Mouse (Mus musculus) midbrain, embryonic 10.5 days (tissue): ENCODE measurements at regions not wholly inside any gene's neighbourhood (a gene's known extent, or its start where the extent isn't known, plus 50 kb on each side); places are given as distances from the start of the nearest gene placed in this dataset.

Experiments
- DNase-seq: peaks from one replicate; pipeline ENCODE4 v3.0.0-alpha.2; 2017; ENCODE audit warnings: low spot score
- H3K27ac ChIP-seq: fragments of 300-500 bp; sonication (generic); replicated peaks from 2 replicates; pipeline ENCODE4 v1.5.1; 2016; ENCODE audit warnings: mild to moderate bottlenecking
- H3K27me3 ChIP-seq: fragments of 300-500 bp; sonication (generic); 2 replicates; pipeline ENCODE4 v1.6.1; 2016; ENCODE audit warnings: low read depth, mild to moderate bottlenecking; ENCODE audit not compliant: poor library complexity, severe bottlenecking
- H3K36me3 ChIP-seq: fragments of 300-500 bp; sonication (generic); 2 replicates; pipeline ENCODE4 v1.6.1; 2016; ENCODE audit warnings: mild to moderate bottlenecking, moderate library complexity
- H3K4me1 ChIP-seq: fragments of 300-500 bp; sonication (generic); 2 replicates; pipeline ENCODE4 v1.6.1; 2016
- H3K4me3 ChIP-seq: fragments of 300-500 bp; sonication (generic); 2 replicates; pipeline ENCODE4 v1.5.1; 2016; ENCODE audit warnings: mild to moderate bottlenecking, moderate library complexity
- H3K9me3 ChIP-seq: fragments of 300-500 bp; sonication (generic); replicated peaks from 2 replicates; pipeline ENCODE4 v1.6.1; 2016; ENCODE audit warnings: mild to moderate bottlenecking
- WGBS: fragments of 180-500 bp; shearing (Covaris S2); methylation state at CpG from one replicate; pipeline ENCODE4 v1.1.7; 2016; 5-methylcytosine and 5-hydroxymethylcytosine counted together

DNA sequence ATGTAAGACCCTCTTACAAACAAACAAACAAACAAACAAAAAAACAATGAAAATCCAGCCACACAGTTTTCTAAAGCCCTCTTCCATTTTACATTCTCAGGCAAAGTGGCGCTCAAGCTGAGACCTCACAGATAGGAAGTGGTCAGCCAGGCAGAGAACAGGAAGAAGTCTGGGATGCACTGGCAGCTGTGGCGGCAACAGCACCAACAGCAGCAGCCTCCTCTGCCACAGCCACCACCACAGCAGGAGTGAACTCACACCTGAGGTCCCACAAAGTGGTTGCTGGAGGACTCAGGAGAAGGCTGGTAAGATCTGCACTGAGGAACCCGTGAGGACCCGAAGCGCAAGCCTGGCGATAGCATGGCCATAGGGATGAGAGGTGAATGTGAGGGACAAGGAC is 156.3 kb downstream of the Grm4 start:
- Histone ChIP-seq H3K4me3 (no peak overlapping the region), H3K27me3 (no peaks in the 10 kb centered on the region), H3K27ac (no peak overlapping the region), H3K9me3 (no peaks in the 10 kb centered on the region), H3K4me1 (peaks cover 13% of the 10 kb centered on the region), H3K36me3 (no peaks in the 10 kb centered on the region)
- WGBS, result 94% methylated on average over 6 of the region's 6 CpGs
- no peak for DNase-seq

DNA sequence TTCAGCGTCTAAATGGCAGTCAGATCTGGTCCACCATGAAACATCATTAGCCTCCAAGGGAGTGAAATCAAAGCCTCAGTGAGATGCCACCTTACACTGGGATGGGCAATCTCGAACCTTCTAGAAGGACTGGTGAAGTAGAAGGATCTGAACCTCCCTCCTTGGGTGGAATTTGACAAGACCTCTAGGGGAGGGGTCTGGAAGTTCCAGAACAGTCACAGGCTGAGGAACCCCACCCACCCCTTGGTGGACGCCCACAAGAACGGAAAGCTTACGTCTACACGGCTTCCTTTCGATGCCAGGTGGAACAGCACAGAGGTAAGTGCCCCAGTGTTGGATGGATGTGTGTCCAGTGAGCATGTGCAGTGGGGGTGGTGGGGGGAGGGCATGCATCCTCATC is 156.9 kb downstream of the Grm4 start:
- H3K9me3 ChIP-seq, result no peaks in the 10 kb centered on the region
- H3K4me3 ChIP-seq, result no peak overlapping the region
- no peaks in the 10 kb centered on the region for H3K27me3 ChIP-seq
- no peak for DNase-seq
- H3K4me1 ChIP-seq, result peaks cover 15% of the 10 kb centered on the region
- no peaks in the 10 kb centered on the region for H3K36me3 ChIP-seq
- WGBS, result 91% methylated on average over 7 of the region's 7 CpGs
- no peak overlapping the region for H3K27ac ChIP-seq

DNA sequence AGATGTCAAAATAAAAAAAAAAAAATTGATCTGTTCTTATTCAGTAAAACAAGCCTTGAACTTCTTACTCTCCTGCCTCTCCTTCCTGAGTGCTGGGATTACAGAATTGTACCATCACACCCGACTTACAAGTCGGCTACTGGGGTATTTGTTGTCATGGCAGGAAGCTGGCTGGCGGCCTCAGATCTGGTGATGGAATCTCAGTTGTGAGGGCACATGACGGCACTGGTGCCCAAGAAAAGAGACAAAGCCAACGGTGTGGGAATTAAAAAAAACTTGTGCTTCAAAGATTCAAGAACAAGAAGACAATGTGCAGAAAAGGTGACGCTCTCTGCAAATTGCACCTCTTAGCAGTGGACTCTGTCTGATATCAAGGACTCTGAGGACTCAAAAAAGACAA is 157.3 kb downstream of the Grm4 start:
- Histone ChIP-seq H3K9me3 (no peaks in the 10 kb centered on the region), H3K36me3 (no peaks in the 10 kb centered on the region), H3K4me1 (peaks cover 19% of the 10 kb centered on the region), H3K27ac (no peak overlapping the region), H3K27me3 (no peaks in the 10 kb centered on the region), H3K4me3 (no peak overlapping the region)
- WGBS, result 81% methylated on average over 6 of the region's 6 CpGs
- no peak for DNase-seq

DNA sequence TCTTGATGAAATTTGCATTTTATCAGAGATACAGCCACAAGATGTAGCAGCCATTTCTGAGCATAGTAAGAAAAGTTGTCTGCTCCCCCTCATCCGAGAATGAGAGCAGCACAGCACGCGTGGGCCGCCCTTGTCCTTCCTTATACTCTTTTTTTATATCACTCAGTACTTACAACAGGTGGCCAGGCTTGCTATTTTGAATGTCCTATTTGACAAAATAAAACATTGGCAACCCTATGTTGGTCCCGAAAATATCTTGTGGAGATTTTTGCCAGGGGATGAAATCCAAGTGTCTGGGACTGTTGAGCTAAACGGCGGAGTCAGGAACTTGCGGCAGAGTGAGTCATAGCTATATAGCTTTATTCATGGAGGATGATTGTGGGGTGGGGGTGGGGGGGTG is 158.0 kb upstream of the Lemd2 start:
- DNase-seq, result no peak
- Histone ChIP-seq H3K27me3 (no peaks in the 10 kb centered on the region), H3K9me3 (no peaks in the 10 kb centered on the region), H3K4me3 (no peak overlapping the region), H3K4me1 (peaks cover 26% of the 10 kb centered on the region), H3K27ac (no peak overlapping the region), H3K36me3 (no peaks in the 10 kb centered on the region)
- WGBS, result 92% methylated on average over 8 of the region's 8 CpGs

DNA sequence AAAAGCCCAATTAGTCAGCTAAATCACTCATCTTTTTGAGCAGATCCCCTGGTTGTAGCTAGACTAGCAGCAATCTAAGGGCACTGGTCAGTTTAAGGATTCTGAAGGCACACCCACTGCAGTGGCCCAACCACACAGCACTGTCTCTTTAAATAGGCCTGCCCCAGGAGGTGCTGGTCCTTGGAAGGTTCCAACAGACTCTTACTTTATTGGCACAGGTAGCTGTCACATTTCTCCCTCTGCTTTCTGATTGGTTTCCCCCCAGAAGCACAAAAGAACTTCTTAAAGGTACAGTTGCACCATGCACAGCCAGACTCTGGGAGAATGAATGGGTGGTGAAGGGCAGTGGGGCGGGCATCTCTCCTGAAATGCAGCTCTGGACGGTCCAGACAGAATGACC is 157.1 kb upstream of the Lemd2 start:
- Histone ChIP-seq H3K4me3 (no peak overlapping the region), H3K36me3 (no peaks in the 10 kb centered on the region), H3K27me3 (no peaks in the 10 kb centered on the region), H3K27ac (no peak overlapping the region), H3K9me3 (no peaks in the 10 kb centered on the region), H3K4me1 (peaks cover 26% of the 10 kb centered on the region)
- 73% methylated on average over 2 of the region's 2 CpGs for WGBS
- no peak for DNase-seq

DNA sequence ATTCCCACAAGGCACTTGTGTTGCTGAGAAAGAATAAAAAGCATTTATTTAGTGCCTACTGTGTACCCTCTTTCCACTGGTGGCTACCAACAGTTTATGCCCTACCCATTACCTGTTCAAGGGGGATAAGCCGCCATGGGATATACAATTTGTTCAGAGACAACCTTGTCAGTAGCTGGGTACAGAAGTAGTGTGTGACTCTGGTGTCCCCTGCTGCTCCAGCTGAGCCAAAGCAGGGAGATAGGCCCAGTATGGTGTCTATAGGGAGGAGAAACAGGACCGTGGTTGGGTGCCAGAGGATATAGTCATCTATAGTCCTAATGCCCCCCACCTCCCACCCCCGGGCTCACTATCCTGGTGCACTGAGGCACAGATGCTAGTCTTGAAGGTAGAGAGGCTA is 152.6 kb upstream of the Lemd2 start:
- H3K4me3 ChIP-seq, result no peak overlapping the region
- H3K27me3 ChIP-seq, result no peaks in the 10 kb centered on the region
- peak overlapping the region; percentile 38; the same call in 1 of the 2 replicates for H3K27ac ChIP-seq
- DNase-seq, result no peak
- H3K4me1 ChIP-seq, result peaks cover 18% of the 10 kb centered on the region
- H3K36me3 ChIP-seq, result no peaks in the 10 kb centered on the region
- no peaks in the 10 kb centered on the region for H3K9me3 ChIP-seq
- WGBS, result 89% methylated on average over 3 of the region's 3 CpGs

DNA sequence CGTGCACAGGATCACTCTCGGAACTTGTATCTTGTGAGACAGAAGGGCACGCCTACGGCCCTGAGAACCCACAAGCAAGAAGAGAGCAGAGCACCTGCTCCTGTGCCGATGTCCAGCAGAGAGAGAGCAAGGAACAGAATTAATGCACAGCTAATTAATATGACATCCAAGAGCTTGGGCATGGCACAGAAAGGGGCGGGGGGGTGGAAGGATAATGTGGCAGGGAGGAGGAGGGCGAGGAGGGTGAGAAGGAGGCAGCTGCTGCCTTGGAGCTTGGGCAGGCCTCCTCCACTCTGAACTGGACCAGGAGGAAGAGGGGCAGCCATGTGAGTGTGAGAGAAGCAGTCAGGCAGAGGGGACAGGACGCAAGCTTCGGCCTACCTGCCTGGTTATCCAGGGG is 151.4 kb upstream of the Lemd2 start:
- Histone ChIP-seq H3K27me3 (no peaks in the 10 kb centered on the region), H3K4me3 (no peak overlapping the region), H3K4me1 (peaks cover 16% of the 10 kb centered on the region), H3K27ac (no peak overlapping the region), H3K9me3 (no peaks in the 10 kb centered on the region; the same call in 1 of the 2 replicates), H3K36me3 (no peaks in the 10 kb centered on the region)
- WGBS, result 94% methylated on average over 9 of the region's 9 CpGs
- DNase-seq, result no peak

DNA sequence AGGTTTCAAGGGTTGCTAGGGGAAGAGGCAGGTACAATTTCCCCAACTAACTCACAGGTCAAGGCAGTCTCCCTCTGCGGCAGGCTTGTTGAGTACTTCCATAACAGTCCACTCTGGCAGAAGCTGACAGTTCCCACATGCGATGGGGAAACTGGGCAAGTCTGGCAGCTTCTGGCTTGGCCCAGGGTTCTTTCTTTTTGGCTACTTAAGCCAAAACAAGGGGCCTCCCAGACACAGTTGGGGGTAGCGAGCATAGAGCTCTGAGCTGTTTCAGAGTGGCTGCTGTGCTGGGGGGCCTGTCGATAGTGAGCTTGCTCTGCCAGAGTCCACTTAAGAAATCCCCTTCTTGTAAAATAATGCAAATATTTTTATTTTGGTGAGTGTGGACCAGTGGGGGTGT is 150.8 kb upstream of the Lemd2 start:
- H3K4me1 ChIP-seq, result peaks cover 13% of the 10 kb centered on the region
- no peak for DNase-seq
- H3K27ac ChIP-seq, result no peak overlapping the region
- no peak overlapping the region for H3K4me3 ChIP-seq
- no peaks in the 10 kb centered on the region; the same call in 1 of the 2 replicates for H3K9me3 ChIP-seq
- WGBS, result 93% methylated on average over 4 of the region's 4 CpGs
- H3K27me3 ChIP-seq, result no peaks in the 10 kb centered on the region
- no peaks in the 10 kb centered on the region for H3K36me3 ChIP-seq

DNA sequence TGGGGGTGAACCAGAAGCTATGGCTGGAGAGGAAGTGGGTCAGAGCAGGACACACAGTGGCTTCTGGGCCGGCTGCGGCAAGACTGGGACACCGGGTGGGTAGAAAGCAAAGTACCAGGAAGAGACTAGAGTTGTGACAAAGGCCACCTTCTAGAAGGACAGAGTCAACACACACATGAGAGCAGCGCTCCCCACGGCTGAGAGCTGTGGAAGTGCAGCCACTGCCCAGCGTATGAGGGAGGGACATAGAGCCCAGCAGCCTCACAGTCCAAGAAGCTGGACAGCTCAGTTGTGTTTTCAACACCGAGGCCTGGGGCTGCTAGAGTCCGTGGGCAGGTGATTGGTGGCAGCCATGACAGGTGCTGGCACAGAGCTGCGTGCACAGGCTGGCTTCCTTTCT is 145.6 kb upstream of the Lemd2 start:
- no peak for DNase-seq
- Histone ChIP-seq H3K27ac (no peak overlapping the region), H3K9me3 (no peaks in the 10 kb centered on the region; the same call in 1 of the 2 replicates), H3K4me1 (peaks cover 8% of the 10 kb centered on the region), H3K27me3 (no peaks in the 10 kb centered on the region), H3K4me3 (no peak overlapping the region), H3K36me3 (no peaks in the 10 kb centered on the region)
- WGBS, result 90% methylated on average over 9 of the region's 9 CpGs

DNA sequence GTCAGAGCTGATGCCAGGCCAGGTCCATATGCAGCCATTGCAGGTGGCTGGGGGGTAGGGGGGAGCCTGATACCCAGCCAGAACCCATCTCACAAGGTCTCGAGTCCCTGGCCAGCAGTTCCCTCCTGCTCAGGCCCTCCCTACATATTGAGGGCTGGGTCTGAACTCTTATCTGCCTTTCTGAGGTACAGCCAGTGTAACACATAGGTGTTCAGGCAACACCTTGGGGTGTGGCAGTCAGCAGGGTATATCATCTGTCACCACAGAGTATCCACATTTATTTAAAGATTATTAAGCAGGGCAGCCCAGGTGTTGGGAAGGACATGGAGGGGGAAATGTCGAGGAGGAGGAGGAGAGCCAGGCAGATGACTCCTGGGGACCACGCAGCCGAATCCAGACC is 145.2 kb upstream of the Lemd2 start:
- 87% methylated on average over 4 of the region's 4 CpGs for WGBS
- H3K9me3 ChIP-seq, result no peaks in the 10 kb centered on the region; the same call in 1 of the 2 replicates
- no peaks in the 10 kb centered on the region for H3K27me3 ChIP-seq
- H3K27ac ChIP-seq, result 0 out of 2 replicates have a peak overlapping the region, but pooled peaks have one; percentile 28
- H3K4me1 ChIP-seq, result peaks cover 12% of the 10 kb centered on the region
- H3K4me3 ChIP-seq, result no peak overlapping the region
- H3K36me3 ChIP-seq, result no peaks in the 10 kb centered on the region
- DNase-seq, result no peak

DNA sequence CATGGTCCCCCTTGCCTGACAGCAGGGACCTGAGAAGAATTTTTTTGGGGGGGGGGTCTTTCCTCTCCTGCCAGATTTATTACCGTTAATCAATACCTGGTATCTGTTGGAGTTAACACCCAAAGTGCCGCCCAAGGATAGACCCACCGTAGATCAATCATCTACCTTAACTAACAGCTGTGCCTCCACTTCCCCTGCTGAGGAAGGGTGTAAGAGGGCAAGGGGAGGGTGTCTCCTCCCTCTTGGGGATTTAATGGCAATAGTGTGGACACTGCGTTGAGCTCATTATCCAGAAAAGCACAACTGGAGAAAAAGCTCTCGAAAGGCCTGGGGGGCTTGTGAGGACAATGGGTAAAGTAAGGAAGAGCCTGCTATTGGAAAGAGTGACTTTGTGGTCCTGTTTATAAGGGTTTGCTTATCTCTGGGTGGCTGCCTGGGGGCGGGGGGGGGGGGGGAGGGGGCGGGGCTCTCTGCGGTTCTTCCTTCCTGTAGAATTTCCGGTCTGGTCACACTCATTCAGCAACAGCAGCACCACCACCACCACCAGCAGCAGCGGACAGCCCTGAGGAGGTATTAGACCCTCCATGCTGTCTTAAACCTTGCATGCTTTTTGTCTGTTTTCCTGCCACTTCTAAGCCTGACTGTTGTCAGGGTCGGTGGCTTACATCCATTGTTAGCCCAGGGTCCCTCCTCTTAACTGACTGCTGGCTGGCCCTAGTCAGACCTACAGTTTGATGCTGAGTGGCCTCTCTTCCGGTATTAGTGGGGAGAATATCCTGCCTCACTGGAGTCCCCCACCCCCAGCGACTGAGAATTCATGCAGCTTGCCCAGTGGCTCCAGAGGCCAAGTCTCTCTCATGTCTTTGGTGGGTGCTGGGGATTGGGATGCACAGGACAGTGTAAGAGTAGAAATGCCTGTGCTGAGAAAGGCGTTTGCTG is 138.0 kb upstream of the Lemd2 start:
- 54% methylated on average over 11 of the region's 14 CpGs for WGBS
- Histone ChIP-seq H3K27ac (peak overlapping the region; percentile 19; the same call in 1 of the 2 replicates), H3K4me1 (peaks cover 39% of the 10 kb centered on the region), H3K4me3 (no peak overlapping the region), H3K27me3 (no peaks in the 10 kb centered on the region), H3K36me3 (no peaks in the 10 kb centered on the region), H3K9me3 (no peaks in the 10 kb centered on the region)
- DNase-seq, result no peak

DNA sequence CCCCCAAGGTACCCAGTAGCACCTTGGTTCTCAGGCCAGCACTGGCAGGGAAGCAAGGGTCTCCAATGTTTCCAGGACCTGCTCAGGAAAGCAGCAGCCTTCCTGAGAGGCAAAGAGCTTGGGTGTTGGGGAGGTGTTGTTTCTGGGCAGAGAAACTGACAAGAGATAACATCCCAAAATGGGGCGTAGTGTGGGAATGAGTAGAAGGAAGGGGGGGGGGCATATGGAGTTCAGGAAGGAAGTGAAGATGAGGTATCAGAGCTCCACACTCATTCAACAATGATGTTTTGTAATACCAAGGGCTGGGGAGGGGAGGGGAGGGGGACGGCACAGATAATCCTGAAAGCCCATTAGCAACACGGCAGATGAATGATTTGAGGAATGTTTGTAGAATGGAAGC is 135.6 kb upstream of the Lemd2 start:
- DNase-seq, result no peak
- H3K4me3 ChIP-seq, result no peak overlapping the region
- H3K36me3 ChIP-seq, result no peaks in the 10 kb centered on the region
- 0 out of 2 replicates have a peak overlapping the region, but pooled peaks have one; percentile 28 for H3K27ac ChIP-seq
- H3K27me3 ChIP-seq, result no peaks in the 10 kb centered on the region
- H3K4me1 ChIP-seq, result peaks cover 50% of the 10 kb centered on the region
- 75% methylated on average over 3 of the region's 3 CpGs for WGBS
- H3K9me3 ChIP-seq, result no peaks in the 10 kb centered on the region

DNA sequence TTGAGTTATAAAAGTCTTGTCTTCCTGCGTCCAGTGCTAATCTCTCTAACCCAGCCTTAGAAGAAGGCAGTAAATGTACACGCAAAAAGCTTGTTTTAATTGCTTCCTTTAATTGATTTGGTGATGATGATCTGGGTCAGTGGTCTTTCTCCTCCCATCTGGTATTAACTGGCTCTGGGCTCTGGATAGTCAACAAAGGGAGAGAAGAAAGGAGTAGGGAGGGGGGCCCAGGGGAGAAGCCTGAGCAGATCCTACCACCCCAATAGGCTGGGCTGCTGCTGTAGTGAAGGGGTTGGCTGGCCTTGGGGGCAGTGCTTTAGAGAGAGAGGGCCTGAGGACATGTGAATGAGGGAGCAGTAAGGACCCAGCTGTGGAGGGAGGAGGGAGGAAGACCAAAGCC is 135.0 kb upstream of the Lemd2 start:
- Histone ChIP-seq H3K36me3 (no peaks in the 10 kb centered on the region), H3K4me3 (no peak overlapping the region), H3K4me1 (peaks cover 44% of the 10 kb centered on the region), H3K27ac (0 out of 2 replicates have a peak overlapping the region, but pooled peaks have one; percentile 28), H3K9me3 (no peaks in the 10 kb centered on the region), H3K27me3 (no peaks in the 10 kb centered on the region)
- 41% methylated on average over 2 of the region's 2 CpGs for WGBS
- DNase-seq, result no peak
